Mouse (Mus musculus): Measurements from ENCODE around the gene Nrf1.

- no peak for TF ChIP-seq CTCF (IDR thresholded peaks at IDR 0.05; ENCODE audit: borderline replicate concordance, insufficient read depth, low read length)
- no peak for TF ChIP-seq POLR2A (IDR thresholded peaks at IDR 0.05; ENCODE audit: low read depth, low read length)
Observed at GRCm38 (mm10) chr6:30035112-30035511, 12.7 kb upstream of the Nrf1 start.

All from embryonic fibroblast, embryonic 13.5 days (primary cell).